Mouse (Mus musculus): Measurements from ENCODE around the gene A930004D18Rik.

DNA sequence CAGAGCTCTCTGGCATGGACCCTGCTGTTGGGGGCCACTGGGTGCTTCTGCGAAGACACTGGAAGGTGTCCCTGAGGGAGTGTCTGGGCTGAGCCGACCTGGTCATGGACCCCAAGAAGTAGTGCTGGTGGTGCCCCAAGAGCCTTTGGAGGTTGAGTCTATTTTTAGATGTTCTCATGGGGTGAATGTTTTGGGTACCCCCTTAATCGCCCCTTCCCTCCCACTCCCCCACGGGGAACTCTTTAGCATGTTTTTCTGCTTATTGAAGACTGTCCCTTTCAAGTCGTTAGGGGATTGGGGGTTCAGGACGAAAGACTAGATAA lies 28.1 kb upstream of the A930004D18Rik start:
- TF ChIP-seq CTCF (IDR thresholded peaks at IDR 0.05; ENCODE audit: borderline replicate concordance, extremely low read depth, insufficient read depth, insufficient read length) (no peak), POLR2A (IDR thresholded peaks at IDR 0.05; ENCODE audit: borderline replicate concordance, extremely low read depth, insufficient read depth, insufficient read length, poor library complexity, severe bottlenecking) (no peak)

All from brain, embryonic 14.5 days (tissue).